Mouse (Mus musculus) cerebellum, adult 9-11 months (tissue): ENCODE measurements at regions not wholly inside any gene's neighbourhood (a gene's known extent, or its start where the extent isn't known, plus 50 kb on each side); places are given as distances from the start of the nearest gene placed in this dataset.

Experiments
- DNase-seq: peaks from one replicate; pipeline ENCODE4 v3.0.0; 2022

DNA sequence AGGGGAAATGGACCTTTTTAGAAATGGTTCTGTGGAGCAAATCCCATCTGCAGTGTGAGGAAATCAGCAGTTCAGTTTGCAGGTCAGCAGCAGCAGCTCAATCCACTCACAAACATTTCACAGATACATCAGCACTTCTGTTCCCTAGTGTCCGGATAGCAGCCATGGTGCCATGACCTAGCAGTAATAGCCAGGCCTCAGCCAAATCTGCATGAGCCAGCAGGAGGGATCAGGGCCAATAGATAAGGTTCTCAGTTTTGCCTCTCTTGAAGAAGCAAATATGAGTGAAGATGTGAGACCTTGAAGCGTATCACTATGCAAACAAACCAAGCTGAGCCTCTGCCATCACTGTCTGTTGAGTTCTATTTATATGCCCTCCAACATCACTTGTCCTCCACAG, 380.7 kb upstream of the Chrm3 start:
- no peak for DNase-seq

DNA sequence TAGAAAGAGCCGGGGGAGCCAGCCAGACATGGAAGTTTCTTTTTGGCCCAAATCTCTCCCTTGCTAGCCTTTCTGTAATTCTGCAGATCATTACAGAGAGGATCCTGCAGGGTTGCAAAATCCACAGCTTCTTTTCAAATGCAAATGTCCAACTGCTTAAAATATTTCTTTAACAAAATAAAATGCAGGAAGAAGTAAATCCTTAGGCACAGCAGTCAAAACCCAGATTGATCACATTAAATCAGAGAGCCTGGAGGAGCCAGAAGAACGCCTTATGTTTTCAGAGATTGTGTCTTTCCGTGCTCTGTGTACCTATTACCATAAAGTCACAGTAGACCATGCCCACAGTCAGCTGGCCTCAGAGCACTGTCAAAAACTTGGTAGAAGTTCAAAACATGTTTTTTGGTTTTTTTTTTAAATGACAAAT, 365.1 kb upstream of the Chrm3 start:
- no peak for DNase-seq

GRCm38 (mm10) chr13:10725335-10725734, 364.7 kb upstream of the Chrm3 start:
- no peak for DNase-seq

- DNase-seq, result no peak
These were observed 360.0 kb upstream of the Chrm3 start for GRCm38 (mm10) chr13:10720639-10721038.

DNA sequence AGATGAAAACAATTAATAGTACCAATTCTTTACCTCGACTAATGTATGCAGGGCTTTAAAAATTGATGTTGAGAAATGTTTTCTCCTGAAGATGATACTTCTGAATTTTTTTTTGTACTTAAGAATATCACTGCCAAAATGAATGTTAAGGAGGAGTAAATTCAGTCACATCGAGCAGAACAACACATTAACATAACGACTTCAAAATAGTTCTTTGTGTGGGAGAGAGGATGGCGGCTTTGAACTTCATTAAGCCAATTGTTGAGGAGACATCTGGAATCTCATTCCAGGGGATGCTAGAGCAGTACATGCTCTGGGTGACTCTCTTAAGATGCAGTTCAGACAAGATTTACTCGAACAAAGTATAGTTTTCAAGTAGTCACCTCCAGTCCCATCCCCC, 350.8 kb upstream of the Chrm3 start:
- DNase-seq, result no peak

GRCm38 (mm10) chr13:10710909-10711308, 350.3 kb upstream of the Chrm3 start:
- no peak for DNase-seq

- peak; percentile 2 for DNase-seq
These were observed 336.5 kb upstream of the Chrm3 start for GRCm38 (mm10) chr13:10697146-10697545.

DNA sequence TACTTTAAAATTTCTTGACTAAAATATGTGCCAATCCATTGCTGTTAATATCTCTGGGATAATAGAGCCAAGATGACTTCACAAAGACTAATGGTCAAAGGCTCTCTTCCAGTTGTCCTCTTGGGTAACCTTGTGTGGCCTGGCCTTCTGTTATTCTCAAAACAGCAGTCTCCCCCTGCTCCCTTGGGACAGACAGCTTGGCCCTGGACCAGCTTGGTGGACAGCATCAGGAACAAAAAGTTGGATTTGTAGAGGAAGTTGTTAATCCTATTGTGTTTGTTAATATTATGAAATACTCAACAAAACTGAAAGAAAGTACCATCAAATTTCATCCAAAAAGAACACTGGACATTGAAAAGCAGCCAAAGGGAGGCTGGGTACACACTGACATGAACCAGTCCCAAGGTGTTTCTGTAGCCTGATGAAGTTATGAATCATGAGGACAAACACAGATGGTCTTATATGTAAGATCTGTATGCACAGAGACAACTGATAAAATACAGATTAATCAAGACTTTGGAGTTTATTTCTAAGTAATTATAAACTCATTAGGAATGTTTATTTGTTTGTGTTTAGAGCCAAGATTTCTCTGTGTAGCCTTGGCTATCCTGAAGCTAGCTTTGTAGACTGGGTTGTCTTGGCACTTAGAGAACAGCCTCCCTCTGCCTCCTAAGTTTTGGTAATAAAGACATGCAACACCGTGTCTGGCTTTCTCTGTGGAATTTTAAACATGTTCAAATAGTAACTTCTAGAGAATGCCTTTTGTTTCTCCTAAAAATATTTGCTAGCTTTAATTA, 335.7 kb upstream of the Chrm3 start:
- no peak for DNase-seq

DNA sequence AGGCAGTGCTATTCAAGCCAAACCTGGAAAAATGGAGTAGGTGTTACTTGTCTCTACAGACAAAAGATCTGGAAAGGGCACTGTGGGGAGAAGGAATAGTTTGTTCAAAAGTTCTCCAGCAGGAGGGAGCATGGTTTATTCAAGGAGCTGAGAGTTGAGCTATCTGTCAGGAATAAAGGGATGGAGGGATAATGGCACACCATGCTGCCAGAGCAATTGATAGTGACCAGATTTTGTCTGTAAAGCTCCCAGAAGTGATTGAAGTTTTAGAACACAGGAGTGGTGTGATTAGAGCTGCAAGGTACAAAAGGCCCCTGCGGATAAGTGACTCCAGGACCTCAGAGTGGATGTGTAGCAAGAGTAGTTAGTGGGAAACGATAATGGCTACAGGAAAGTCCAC, 330.7 kb upstream of the Chrm3 start:
- DNase-seq, result no peak

DNA sequence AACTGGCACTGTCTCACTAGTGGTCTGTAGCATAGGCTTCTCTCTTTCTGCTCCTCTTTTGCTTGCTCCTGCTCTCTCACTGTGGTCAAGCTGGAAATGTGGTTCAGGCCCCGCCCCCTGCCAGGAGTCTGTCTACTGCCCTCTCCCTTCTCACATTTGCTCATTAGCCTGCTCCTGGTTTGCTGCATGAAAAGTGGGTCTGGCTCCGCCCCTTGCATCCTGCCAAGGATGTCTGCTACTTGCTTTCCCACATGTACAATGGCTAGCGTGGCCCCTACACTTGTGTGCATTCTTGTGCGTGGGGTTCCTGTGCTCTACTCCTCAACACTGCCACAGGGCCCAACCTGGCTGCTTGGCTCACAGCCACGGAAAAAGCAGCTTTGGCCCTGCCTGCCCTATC, 326.7 kb upstream of the Chrm3 start:
- DNase-seq, result no peak

- DNase-seq, result peak; percentile 15
These were observed 293.4 kb upstream of the Chrm3 start for GRCm38 (mm10) chr13:10654086-10654422.

DNA sequence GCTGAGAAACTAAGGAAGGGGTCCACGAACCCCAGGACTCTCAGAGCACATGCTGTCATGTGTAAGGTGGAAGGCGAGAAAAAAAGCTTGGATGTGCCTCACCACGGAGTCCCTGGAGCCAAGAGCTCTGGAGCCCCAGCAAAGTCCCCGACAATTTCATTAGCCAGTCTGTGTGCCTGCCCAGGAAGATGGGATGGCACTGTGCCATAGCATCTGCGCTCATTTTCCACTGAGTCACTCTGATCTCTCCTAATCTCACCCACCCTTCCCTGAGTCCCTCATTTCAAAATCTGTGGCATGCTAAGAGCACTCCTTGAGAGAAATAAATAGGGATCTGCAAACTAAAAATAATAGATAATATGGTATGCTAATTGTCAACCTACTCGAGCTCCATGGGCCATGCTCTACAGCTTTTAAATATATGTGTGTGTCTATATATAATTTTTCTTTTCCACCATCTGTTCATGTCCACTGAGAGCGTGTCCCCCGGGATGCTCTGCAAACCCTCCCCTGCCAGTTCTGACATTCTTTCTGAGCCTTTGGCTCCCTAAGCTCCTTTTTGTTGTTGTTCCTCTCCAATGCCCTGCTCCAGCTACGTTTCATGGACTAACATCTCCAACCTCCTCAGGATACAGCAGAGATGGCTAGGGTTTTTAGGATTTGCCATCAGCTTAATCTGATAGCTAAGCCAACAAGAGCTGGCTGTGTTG, 292.9 kb upstream of the Chrm3 start:
- peak; percentile 68 for DNase-seq

DNA sequence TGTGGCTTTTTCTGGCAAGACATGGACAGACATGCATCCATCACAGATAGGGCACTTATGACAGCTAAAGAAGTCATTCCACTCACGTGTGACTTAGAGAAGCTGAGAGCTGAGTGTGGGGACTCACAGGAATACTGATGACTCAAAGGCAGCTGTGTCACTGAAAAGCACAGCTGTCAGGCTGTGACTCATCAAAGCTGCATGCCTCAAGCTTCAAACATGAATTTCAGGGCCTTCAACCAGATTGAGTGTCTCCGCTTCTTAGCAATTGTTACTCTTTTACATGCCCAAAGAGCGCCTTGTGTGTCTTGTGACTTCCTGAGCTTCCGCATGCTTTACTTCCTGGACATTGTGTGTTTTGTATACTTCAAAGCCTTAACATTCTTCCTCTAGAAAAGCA, 276.2 kb upstream of the Chrm3 start:
- no peak for DNase-seq

GRCm38 (mm10) chr13:10630467-10630866, 269.8 kb upstream of the Chrm3 start:
- no peak for DNase-seq

GRCm38 (mm10) chr13:10619661-10620060, 259.0 kb upstream of the Chrm3 start:
- no peak for DNase-seq

GRCm38 (mm10) chr13:10618421-10618954, 257.8 kb upstream of the Chrm3 start:
- no peak for DNase-seq

DNA sequence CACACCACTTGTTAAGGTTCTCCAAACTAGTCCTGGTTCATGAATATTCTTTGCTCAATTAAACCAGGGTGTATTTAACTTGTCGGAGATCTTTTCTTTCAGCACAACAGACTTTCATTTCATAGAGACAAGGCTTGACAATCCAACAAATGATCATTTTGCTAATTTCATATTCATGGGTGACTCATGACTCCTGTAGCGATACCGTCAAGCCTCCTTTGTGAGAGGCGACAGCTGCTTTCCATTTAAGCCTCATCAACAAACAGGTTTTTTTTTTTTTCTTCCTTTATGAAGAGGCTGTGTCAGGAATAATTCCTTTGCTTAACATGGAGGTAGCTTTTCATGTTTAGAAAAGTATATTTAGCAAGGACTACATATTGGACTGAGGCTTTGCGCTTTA, 214.3 kb upstream of the Chrm3 start:
- DNase-seq, result no peak

DNA sequence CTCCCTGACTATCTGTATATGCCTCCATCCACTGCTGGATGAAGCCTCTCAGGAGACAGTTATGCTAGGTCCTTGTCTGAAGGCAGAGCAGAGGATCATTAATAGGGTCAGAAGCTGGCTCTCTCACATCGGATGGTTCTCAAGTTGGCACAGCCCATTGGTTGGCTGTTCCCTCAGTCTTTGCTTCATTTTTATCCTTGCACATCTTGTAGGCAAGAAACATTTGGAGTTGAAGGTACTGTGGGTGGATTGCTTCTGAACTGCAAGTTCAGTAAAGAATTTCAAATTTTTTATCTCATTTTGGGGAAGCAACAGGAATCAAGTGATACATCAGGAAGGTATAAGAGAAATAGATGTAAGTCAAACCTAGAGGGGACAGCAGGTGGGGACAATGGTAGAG, 206.2 kb upstream of the Chrm3 start:
- DNase-seq, result no peak

DNA sequence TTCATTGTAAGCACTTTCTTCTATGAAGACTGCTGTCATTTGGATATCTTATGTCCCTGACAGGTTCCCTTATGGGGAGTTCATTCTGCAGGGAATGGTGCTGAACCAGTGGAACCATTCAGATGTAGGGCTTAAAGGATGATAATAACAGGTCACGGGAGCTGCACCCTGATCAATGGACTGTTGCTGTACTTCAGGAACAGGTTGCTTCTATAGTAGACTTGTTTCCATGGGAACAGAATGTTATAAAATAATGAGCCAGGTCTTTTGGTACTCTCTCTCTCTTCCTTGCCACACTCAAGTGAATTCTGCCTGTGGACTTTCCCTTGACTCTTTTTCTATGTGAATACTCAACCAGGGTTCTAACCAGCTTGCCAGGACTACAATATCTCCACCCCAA, 196.9 kb upstream of the Chrm3 start:
- no peak for DNase-seq

GRCm38 (mm10) chr13:10554595-10554994, 193.9 kb upstream of the Chrm3 start:
- no peak for DNase-seq

DNA sequence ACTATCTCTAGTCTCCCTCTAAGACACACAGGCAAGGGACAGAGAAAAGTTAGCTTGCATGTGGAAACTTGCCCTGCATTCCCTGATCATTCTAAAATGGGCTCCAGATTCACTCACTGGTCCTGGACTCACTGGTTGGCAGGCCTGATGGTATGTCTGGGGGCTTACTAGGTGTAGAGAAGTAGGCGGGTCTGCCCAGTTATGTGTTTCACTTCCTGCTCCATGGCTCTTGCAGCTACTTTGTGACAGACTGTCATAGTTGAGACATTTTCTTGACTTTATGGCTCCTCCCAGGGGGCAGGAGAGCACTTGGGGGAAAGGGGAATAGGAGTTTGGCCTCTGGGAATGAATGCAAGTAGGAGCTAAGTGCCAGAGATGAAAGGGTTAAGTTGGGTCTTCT, 182.1 kb upstream of the Chrm3 start:
- DNase-seq, result no peak

GRCm38 (mm10) chr13:10540197-10540940, 179.7 kb upstream of the Chrm3 start:
- DNase-seq, result peak; percentile 18

- DNase-seq, result no peak
These were observed 178.3 kb upstream of the Chrm3 start for GRCm38 (mm10) chr13:10538927-10539326.

DNA sequence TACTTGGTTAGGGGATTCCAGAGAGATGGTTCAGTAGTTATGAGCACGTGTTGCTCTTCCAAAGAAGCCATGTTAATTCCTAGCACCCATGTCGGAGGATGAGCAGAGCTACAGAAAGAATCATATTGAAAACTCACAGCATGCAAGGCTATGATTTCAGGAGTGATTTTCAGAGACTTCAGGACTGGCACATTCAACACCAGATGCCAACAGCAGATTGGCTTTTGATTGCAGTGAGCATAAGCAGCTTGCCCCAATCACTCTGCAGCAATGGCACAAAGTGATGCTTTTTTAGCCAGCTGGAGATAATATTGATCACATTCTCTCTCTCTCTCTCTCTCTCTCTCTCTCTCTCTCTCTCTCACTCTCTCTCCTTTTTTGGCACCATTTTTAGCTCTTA, 166.6 kb upstream of the Chrm3 start:
- no peak for DNase-seq
